Mouse (Mus musculus) spleen, postnatal 36 days (tissue): ENCODE measurements at regions not wholly inside any gene's neighbourhood (a gene's known extent, or its start where the extent isn't known, plus 50 kb on each side); places are given as distances from the start of the nearest gene placed in this dataset.
"Not testable (repeated sequence)": the region's sequence is repeated elsewhere in the genome, so short reads cannot be mapped to it uniquely, and the experiment has no call there.

Experiments used
- DNase-seq, 2 experiments: peaks; one replicate each; pipeline ENCODE4 v3.0.0; 2022; ENCODE audit warnings: low spot score in 2 of 2, mixed read lengths in 1 of 2

- no peak for DNase-seq
Observed at GRCm38 (mm10) chr1:157048996-157049395, 59.5 kb downstream of the Tex35 start.

- peak; percentile 84 to 89 for DNase-seq
Observed at GRCm38 (mm10) chr1:157048201-157048923, 60.1 kb downstream of the Tex35 start.

GRCm38 (mm10) chr1:157047751-157048200 lies 60.7 kb downstream of the Tex35 start:
- DNase-seq: no peak

GRCm38 (mm10) chr1:157046760-157047182 lies 61.7 kb downstream of the Tex35 start:
- DNase-seq: no peak

- no peak for DNase-seq
Observed at GRCm38 (mm10) chr1:157039836-157040196, 68.7 kb downstream of the Tex35 start.

- peak; percentile 63 to 70 for DNase-seq
Observed at GRCm38 (mm10) chr1:157039016-157039835, 69.3 kb downstream of the Tex35 start.

- DNase-seq: no peak
Observed at GRCm38 (mm10) chr1:157038111-157039008, 70.1 kb downstream of the Tex35 start.

GRCm38 (mm10) chr1:157037246-157037991 lies 71.1 kb downstream of the Tex35 start:
- no peak for DNase-seq

GRCm38 (mm10) chr1:157036779-157037178 lies 71.7 kb downstream of the Tex35 start:
- no peak for DNase-seq

GRCm38 (mm10) chr1:157035221-157035620 lies 73.3 kb downstream of the Tex35 start:
- not testable (repeated sequence) for DNase-seq

GRCm38 (mm10) chr1:157028682-157029081 lies 79.8 kb downstream of the Tex35 start:
- no peak for DNase-seq

- DNase-seq: peak; percentile 75 to 76
Observed at GRCm38 (mm10) chr1:157027681-157028080, 80.8 kb downstream of the Tex35 start.

GRCm38 (mm10) chr1:157023462-157023861 lies 84.0 kb upstream of the Ralgps2 start:
- DNase-seq: no peak

- DNase-seq: peak; percentile 62 to 70
Observed at GRCm38 (mm10) chr1:157022456-157023435, 83.3 kb upstream of the Ralgps2 start.

- peak; percentile 55 to 67 for DNase-seq
Observed at GRCm38 (mm10) chr1:157019892-157020291, 80.5 kb upstream of the Ralgps2 start.

GRCm38 (mm10) chr1:157018726-157019125 lies 79.3 kb upstream of the Ralgps2 start:
- no peak for DNase-seq

- peak; percentile 85 to 86 for DNase-seq
Observed at GRCm38 (mm10) chr1:157017198-157017994, 78.0 kb upstream of the Ralgps2 start.

GRCm38 (mm10) chr1:157016625-157017024 lies 77.2 kb upstream of the Ralgps2 start:
- DNase-seq: peak in 1 of 2 experiments; percentile 41
